Mouse (Mus musculus): ENCODE data around the gene Zfp667. TPM values are rescaled to one million over a fixed set of nuclear protein-coding genes. Genes with fewer than 3 reads are reported as not detected.
"Not testable (repeated sequence)": the region's sequence is repeated elsewhere in the genome, so short reads cannot be mapped to it uniquely, and the experiment has no call there.

The Zfp667 gene
- total RNA-seq, 2 experiments from 2014 or later = 3.5 to 3.6 TPM

DNA sequence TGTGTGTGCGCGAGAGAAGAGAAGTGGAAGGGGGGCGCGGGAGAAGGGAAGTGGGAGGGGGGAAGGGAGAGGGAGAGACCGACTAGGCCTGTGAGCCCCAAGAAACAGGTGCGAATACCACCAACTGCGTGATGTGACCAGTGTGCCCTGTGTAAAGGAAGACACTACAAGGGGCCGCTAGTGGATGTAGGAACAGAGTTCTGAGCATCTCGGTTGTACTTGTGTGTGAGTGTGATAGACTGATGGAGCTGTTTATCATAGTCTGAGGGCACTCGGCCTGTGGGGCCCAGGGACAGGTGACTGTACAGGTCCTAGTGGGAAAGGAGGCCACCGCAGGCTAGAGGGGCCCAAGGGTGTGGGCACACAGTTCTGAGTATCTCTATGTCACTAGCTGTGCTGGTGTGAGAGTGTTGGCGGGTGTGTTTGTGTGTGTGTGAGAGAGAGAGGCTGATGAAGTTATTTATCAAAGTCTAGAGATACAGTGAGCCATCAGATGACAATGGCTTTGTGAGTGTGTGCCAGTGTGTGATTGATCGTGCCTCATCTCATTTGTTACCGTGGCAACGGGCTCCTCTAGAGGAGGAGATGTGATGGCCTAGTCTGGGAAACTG is 647 bp downstream of the Zfp667 start:
- intact Hi-C loops (cut with DNase I) = loop anchor here (5.0 to 10.0 kb wide), 2 partner anchors 45 to 112 kb away; partner anchors contain the start of genes Zfp444 and Zfp583
- DNase-seq = no peak

DNA sequence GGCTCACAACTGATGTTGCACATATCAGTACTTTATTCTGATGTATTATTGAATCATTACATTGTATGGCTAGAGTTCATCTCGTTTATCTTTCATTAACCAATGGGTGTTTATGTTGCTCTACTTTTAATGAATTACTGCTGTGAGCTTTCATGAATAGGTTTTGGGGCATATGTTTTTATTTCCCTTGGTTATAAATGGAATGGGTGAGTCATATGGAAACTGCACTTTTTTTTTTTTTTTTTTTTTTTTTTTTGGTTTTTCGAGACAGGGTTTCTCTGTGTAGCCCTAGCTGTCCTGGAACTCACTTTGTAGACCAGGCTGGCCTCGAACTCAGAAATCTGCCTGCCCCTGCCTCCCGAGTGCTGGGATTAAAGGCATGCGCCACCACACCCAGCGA is 4.7 kb downstream of the Zfp667 start:
- DNase-seq; intact Hi-C loops (cut with DNase I): not testable (repeated sequence)

DNA sequence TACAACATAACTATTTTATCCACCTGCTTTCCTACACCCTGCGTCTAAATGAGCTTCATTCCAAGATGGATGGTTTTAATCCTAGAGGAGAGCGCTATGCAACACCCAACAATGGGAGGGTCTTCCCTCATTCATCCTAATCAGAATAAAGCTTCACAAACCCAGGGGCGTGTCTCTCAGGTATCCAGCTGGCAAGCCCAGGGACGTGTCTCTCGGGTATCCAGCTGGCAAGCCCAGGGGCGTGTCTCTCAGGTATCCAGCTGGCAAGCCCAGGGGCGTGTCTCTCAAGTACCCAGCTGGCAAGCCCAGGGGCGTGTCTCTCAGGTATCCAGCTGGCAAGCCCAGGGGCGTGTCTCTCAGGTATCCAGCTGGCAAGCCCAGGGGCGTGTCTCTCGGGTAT is 14.4 kb downstream of the Zfp667 start:
- DNase-seq; intact Hi-C loops (cut with DNase I): not testable (repeated sequence)

DNA sequence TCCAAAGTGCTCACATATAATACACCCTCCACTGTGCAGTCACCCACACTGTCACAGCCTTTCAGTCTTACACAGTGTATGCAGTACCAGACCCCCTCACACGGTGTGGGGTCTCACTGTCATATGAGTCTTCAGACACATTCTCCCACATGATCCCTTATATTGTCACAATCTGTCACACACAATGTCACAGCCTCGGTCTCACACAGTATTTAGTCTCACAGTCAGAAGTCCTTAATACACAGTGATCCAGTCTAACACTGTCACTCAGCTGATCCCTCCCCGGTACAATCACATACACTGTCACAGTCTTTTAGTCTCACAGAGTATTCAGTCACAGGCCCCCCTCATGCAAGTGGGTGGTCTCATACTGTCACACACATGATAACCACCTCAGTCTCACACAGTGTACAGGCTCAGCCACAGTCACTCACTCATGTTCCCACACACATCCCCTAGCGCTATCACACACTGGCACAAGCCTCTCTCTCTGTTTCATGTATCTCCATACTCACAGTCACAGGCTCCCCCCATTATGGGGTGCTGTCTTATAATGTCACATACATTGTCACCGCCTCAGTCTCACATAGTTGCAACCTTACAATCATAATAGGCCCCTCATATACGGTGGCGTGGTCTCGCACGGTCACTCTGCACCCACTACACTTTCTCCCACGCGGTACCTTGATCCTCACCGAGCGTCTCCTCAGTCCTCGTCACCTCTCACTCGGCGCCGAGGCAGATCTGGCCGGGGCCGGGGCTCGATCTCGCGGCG is 44.3 kb downstream of the Zfp667 start:
- intact Hi-C loops (cut with DNase I) = loop anchor here (5.0 kb wide), 1 partner anchor 43 kb away; the partner anchor contains the start of gene Zfp667
- no peak for DNase-seq

DNA sequence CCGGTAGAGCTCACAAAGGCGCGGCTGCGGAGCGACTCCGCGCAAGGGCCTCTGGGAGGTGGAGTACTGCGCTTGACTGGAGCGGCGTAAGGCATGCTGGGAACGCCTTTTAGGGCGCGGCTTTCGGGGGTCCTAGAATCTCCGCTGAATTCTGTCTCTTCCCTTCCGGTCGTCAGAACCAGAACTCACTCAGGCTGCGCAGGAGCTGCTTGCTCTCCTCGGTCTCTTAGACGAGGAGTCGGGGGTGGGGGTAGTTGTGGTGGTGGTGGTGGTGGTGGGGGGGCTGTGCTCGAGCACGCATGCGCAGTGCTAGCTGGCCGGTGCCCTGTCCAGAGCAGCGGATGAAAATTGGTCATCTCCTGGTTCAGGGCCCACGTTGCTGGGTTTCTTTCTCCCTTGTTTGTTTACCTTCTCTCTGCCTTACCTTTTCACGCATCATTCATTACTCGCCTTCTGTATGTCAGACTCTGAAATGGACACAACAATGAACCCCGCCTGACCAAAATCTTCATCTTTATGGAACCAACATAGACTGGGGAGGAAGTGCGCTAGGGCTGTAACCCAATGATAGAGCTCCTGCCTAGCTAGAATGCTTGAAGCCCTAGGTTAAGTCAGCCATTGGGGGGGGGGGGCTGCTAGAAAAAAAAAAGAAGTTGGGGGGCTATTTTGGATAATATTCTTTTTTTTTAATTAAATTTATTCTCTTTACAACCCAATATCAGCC is 45.0 kb downstream of the Zfp667 start, which contains the start of gene Zfp583:
TSS of gene Zfp583 (minus strand) at position 53 of the 724 bp plus-strand sequence.
- intact Hi-C loops (cut with DNase I) = loop anchor here (5.0 kb wide), 1 partner anchor 44 kb away; the partner anchor contains the start of gene Zfp667

DNA sequence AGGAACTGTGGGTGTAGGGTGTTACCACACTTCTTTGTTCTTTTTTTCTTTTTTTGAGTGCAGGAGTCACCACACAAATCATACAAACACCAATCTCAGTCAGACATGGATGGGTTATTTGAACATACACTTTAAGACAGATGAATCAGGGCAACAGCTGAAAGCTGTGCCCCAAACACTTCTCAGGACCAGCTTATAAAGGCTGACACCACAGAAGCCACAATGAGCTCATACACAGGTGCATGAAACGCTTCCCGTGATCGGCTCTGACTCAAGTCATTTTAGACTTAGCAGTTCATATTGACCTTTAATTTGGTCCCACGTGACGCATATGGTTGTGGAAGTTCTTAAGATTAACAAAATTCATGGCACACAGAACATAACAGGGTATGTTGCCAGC is 53.5 kb downstream of the Zfp667 start:
- intact Hi-C loops (cut with DNase I) = no loop called here
- no peak for DNase-seq

More for the DNA sequence above, 45.0 kb downstream of the Zfp667 start, which contains the start of gene Zfp583:
- peak; percentile 68 to 70 for DNase-seq

DNA sequence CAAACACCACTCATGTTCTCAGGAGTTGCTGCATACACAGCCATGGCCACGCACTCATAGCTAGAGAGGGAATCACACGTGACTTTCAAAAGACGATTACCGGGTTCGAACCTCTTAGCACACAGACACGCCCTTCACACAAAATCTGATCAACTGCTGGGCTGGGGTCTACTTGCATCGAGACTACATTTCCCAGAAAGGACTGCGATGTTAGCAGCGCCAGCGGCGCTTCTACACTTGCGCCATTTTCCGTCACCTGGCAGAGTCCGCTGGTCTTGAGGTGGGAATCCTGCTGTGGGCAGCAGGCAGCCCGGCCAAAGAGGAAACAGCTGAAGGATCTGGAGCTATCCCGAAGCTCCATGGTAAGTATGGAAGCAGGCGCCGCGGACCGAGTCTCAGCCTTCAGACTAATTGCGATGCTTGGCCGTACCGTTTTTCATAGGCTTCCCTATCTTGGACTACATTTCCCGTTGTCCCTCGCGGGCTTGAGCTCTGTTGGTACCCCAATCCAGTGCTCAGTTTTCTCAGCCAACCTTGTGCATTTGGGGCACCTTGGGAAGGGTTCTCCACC is 57.2 kb downstream of the Zfp667 start, which contains the start of gene Gm3854:
TSS of gene Gm3854 (plus strand) at position 259 of the 571 bp plus-strand sequence.
- intact Hi-C loops (cut with DNase I) = no loop called here
- DNase-seq = peak in 1 of 2 experiments; percentile 34

DNA sequence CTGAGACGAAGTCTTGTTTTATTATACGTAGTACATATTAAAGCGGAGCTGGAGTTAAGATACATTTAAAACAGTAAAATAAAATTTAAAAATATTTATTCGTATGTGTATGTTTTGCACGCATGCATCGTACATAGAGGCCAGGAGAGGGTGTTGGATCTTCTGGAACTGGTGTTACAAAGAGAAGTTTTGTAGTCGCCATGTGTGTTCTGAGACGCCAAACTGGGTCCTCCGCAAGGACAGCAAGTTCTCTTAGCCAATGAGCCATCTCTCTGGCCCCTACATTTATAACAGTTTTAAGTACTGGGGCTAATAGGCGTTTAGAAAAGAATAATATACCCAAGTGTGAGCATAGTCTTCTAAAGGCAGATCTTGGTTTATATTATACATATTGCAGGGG is 57.7 kb downstream of the Zfp667 start:
- intact Hi-C loops (cut with DNase I) = no loop called here
- no peak for DNase-seq

Other genes starting within 250 kb of the Zfp667 start
- gene Nlrp4c, start 241.4 kb upstream of the Zfp667 start, total RNA-seq (2021) = not detected
- gene Zfp787, start 130.6 kb upstream of the Zfp667 start, total RNA-seq (2021) = 10 to 100 TPM; 26.1 to 29.2 TPM
- 1 to 10 TPM; 7.2 to 8.3 TPM for gene Zfp444, start 114.4 kb upstream of the Zfp667 start, total RNA-seq (2021)
- gene Galp, start 89.5 kb upstream of the Zfp667 start, total RNA-seq (2021) = not detected
- gene Zscan5b, start 64.3 kb upstream of the Zfp667 start, total RNA-seq (2021) = not detected
- gene Epp13, start 33.9 kb upstream of the Zfp667 start, total RNA-seq (2021) = not detected
- under 1 TPM; 0.46 to 0.49 TPM for gene Zfp583, start 44.7 kb downstream of the Zfp667 start, total RNA-seq (2021)
- gene Gm3854, start 57.2 kb downstream of the Zfp667 start, total RNA-seq (2021) = under 1 TPM; 0.18 to 0.32 TPM
- gene Zfp78, start 76.7 kb downstream of the Zfp667 start, total RNA-seq (2021) = 1 to 10 TPM; 1.4 to 2.2 TPM
- gene Zfp28, start 96.7 kb downstream of the Zfp667 start, total RNA-seq (2021) = 1 to 10 TPM in 1 of 2 experiments, under 1 TPM in 1; 0.77 to 1.2 TPM
- gene Smim17, start 112.1 kb downstream of the Zfp667 start, total RNA-seq (2021) = under 1 TPM in 1 of 2 experiments, not detected in 1; 0.32 TPM
- gene Gm20715, start 123.7 kb downstream of the Zfp667 start, total RNA-seq (2021) = not detected
- gene Olfr1344, start 152.1 kb downstream of the Zfp667 start, total RNA-seq (2021) = not detected
- gene Olfr1336, start 169.6 kb downstream of the Zfp667 start, total RNA-seq (2021) = not detected
- not detected for gene Olfr1346, start 180.5 kb downstream of the Zfp667 start, total RNA-seq (2021)
- not detected for gene Olfr5, start 200.4 kb downstream of the Zfp667 start, total RNA-seq (2021)
- gene Olfr1347, start 213.2 kb downstream of the Zfp667 start, total RNA-seq (2021) = not detected
- not detected for gene Olfr1348, start 222.2 kb downstream of the Zfp667 start, total RNA-seq (2021)
- gene Olfr1349, start 236.4 kb downstream of the Zfp667 start, total RNA-seq (2021) = not detected